In the genomic region with DNA sequence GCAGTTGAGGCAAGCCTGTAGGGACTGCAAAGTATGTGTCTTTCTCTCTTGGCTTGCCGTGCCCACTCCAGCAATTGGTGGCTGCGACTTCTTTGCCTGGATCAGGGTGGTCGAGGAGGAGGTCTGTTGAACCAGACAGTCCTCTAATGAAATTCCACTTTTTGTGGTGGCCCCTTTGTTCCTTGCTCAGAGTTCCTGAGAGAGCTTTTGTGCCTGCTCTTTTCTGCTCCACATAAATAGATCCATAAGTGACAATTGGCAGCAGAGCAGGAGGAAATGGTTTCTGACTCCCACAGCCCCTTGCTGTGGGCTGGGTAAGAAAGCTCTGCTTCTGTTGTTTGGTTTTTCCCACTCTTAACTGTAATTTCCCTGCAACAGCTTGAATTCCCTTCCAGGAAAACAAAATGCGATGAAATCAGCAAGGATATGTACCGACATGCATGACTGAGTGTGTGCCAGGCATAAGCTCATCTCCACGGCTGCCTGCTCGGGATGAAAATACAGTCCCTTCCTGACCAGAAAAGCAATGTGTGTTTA, we compare ENCODE assay signal across 13 mouse cellular contexts. TPM values are rescaled to one million over a fixed set of nuclear protein-coding genes. Genes with fewer than 3 reads are reported as not detected.
DNase-seq lines count a peak whose midpoint lies in the region; ATAC-seq lines count a peak whose summit lies in the region.
"Had no signal": no experiment of that assay in that cellular context is flagged by ENCODE, and none has a peak within 500 bp of the region (broad histone marks: within the 10 kb centered on the region; RNA-seq: fewer than 3 reads in every experiment).

No protein-coding gene starts in this region.

- peaks cover 7% of the 10 kb centered on the region for H3K4me1 ChIP-seq in hindbrain, embryonic 15.5 days (replicated peaks)
- H3K4me1 ChIP-seq in neural tube, embryonic 14.5 days (ENCODE audit: control insufficient read depth, insufficient read depth, low read length) = 0 out of 2 replicates have a peak, but pooled peaks cover 7% of the 10 kb centered on the region

- DNase-seq in frontal cortex, postnatal 10 days (ENCODE audit: low spot score in 2 of 2) = no peak
- DNase-seq in right cerebral cortex, postnatal 4 days = peak; percentile 5
- DNase-seq in right cerebral cortex, postnatal 36 days (ENCODE audit: low spot score in 2 of 2) = no peak
- DNase-seq in thymus, postnatal 36 days = no peak
- DNase-seq: gastrocnemius, postnatal 10 days; kidney, adult 2 months had no signal

- peak overlapping the region; percentile 24 for H3K4me2 ChIP-seq in hindbrain, embryonic 15.5 days
- H3K4me2 ChIP-seq in neural tube, embryonic 14.5 days (ENCODE audit: low read depth, low read length) = no peak overlapping the region
- H3K4me2 ChIP-seq: lung, embryonic 15.5 days had no signal

- H3K36me3 ChIP-seq in hindbrain, embryonic 15.5 days = no peaks in the 10 kb centered on the region
- H3K36me3 ChIP-seq in neural tube, embryonic 14.5 days (ENCODE audit: control insufficient read depth, insufficient read depth, low read length) = no peaks in the 10 kb centered on the region
- H3K36me3 ChIP-seq: lung, embryonic 15.5 days had no signal

- H3K9ac ChIP-seq in hindbrain, embryonic 15.5 days = no peak overlapping the region
- no peak overlapping the region for H3K9ac ChIP-seq in neural tube, embryonic 14.5 days (replicated peaks; ENCODE audit: low read depth, low read length)
- H3K9ac ChIP-seq: lung, embryonic 15.5 days had no signal

- ATAC-seq in frontal cortex, adult (ENCODE audit: low TSS enrichment) = peak; percentile 83
- ATAC-seq in hindbrain, embryonic 15.5 days (ENCODE audit: low FRiP score, low read depth) = peak; percentile 30; the same call in 1 of the 2 replicates
- ATAC-seq in neural tube, embryonic 14.5 days (ENCODE audit: low read depth) = peak; percentile 31; the same call in 1 of the 2 replicates
- ATAC-seq in megakaryocyte progenitor cell, adult 5-6 weeks (replicated peaks; ENCODE audit: poor library complexity) = no peak

- H3K27ac ChIP-seq in hindbrain, embryonic 15.5 days (replicated peaks) = peak overlapping the region; percentile 52
- H3K27ac ChIP-seq in neural tube, embryonic 14.5 days (ENCODE audit: low read depth, low read length) = 0 out of 2 replicates have a peak overlapping the region, but pooled peaks have one; percentile 28
- H3K27ac ChIP-seq: lung, embryonic 15.5 days had no signal

- no peaks in the 10 kb centered on the region for H3K27me3 ChIP-seq in hindbrain, embryonic 15.5 days
- no peaks in the 10 kb centered on the region for H3K27me3 ChIP-seq in neural tube, embryonic 14.5 days (ENCODE audit: control insufficient read depth, insufficient read depth, low read length)
- H3K27me3 ChIP-seq: lung, embryonic 15.5 days had no signal

- H3K9me3 ChIP-seq in hindbrain, embryonic 15.5 days = no peaks in the 10 kb centered on the region
- no peaks in the 10 kb centered on the region for H3K9me3 ChIP-seq in neural tube, embryonic 14.5 days (ENCODE audit: control insufficient read depth, low read length)
- H3K9me3 ChIP-seq: lung, embryonic 15.5 days had no signal

- H3K4me3 ChIP-seq in hindbrain, embryonic 15.5 days = no peak overlapping the region
- no peak overlapping the region for H3K4me3 ChIP-seq in neural tube, embryonic 14.5 days (ENCODE audit: low read depth, low read length)
- H3K4me3 ChIP-seq: lung, embryonic 15.5 days had no signal

- 11% methylated on average over 7 of the region's 7 CpGs for WGBS in hindbrain, embryonic 15.5 days
- WGBS in neural tube, embryonic 14.5 days = 12% methylated on average over 7 of the region's 7 CpGs

RNA-seq across cellular contexts. Expression of a gene that starts 22.6 kb away (rescaled TPM):
- 10.1 and 12.4 TPM in 2 replicates for polyA plus RNA-seq in hindbrain, embryonic 15.5 days (2015; fragmentation: Nextera tagmentation; extraction: Ambion mirVana)
- 6.1 and 8.7 TPM in 2 replicates for polyA plus RNA-seq in neural tube, embryonic 14.5 days (2014; fragmentation: Nextera tagmentation; extraction: Ambion mirVana)
- total RNA-seq in megakaryocyte progenitor cell, adult 5-6 weeks (2015) = not detected in 2 replicates
- not detected in 2 replicates for total RNA-seq in megakaryocyte progenitor cell, adult 5-6 weeks (2017)
- total RNA-seq: common myeloid progenitor, adult 5-6 weeks had no signal

RNA-seq across cellular contexts. Expression of a gene that starts 58.7 kb away (rescaled TPM):
- polyA plus RNA-seq in hindbrain, embryonic 15.5 days (2015; fragmentation: Nextera tagmentation; extraction: Ambion mirVana) = not detected in 2 replicates
- not detected in 2 replicates for polyA plus RNA-seq in neural tube, embryonic 14.5 days (2014; fragmentation: Nextera tagmentation; extraction: Ambion mirVana)
- not detected in 2 replicates for total RNA-seq in megakaryocyte progenitor cell, adult 5-6 weeks (2015)
- total RNA-seq in megakaryocyte progenitor cell, adult 5-6 weeks (2017) = not detected in 2 replicates
- total RNA-seq: common myeloid progenitor, adult 5-6 weeks; gastrocnemius, postnatal 10 days; left cerebral cortex, postnatal 14 days had no signal
- polyA plus RNA-seq: lung, embryonic 15.5 days had no signal
